Mouse (Mus musculus) kidney, adult 9 months (tissue): ENCODE measurements around the gene Kcnh1.
A peak's percentile ranks its signal among the peaks of the same experiment; 100 is the strongest.

Experiments
- DNase-seq: peaks from one replicate; pipeline ENCODE4 v3.0.0; 2022

Kcnh1 gene

DNA sequence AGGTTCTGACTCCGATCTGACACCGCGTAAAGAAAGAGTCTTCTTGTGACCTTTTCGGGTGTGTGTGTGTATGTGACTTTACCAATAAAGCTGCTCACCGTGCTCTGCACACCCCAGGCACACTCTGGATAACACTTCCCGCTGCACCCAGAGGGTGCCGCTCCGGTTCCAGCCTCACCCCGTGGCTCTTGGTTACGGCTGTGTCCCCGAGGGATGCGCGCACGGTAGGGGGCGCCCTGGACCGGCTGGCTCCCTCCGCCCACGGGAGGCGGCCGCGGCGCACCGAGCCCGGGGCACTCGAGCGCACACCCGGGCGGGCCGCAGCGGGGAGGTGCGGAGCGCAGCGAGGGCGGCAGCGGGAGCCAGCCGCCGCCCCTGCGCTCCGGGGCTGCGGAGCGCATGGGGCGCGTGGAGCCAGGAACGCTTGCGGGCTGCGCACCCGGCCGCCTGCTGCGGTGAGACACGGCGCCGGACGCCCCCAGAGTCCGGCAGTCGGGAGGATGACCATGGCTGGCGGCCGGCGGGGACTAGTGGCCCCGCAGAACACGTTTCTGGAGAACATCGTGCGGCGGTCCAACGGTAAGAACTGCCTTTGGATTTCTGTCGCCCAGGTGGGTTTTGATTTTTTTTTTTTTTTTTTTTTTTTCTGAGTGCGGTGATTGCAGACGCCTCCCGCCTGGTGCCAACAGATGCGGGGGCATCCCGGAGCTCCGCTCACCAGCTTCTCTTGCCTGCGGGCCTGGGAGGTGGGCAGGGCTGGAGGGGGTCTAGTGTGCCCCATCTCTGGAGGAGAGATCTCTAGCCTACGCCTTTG lies at the start of gene Kcnh1:
Kcnh1 (plus strand) TSS at position 267 of the 814 bp plus-strand sequence.
- peak; percentile 90 for DNase-seq

DNA sequence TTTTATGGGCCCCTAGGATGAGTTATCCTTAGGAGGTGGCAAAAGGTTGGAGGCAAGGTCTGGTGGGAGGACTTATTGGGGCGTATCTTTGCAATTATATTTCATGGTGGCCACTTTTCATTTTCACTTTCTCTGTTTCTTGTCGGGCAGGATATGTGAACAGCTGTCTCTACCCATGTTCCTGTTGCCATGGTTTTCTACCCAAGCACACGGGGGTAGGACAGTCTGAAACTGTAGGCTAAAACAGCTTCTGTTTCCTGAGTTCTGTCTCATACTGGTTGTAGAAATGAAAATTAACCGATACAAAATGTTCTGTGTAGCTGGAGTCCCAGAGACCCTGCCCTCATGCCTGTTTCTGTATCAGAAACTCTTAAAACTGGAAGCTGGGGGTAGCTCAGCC lies 39.4 kb upstream of the Kcnh1 start:
- DNase-seq = no peak

DNA sequence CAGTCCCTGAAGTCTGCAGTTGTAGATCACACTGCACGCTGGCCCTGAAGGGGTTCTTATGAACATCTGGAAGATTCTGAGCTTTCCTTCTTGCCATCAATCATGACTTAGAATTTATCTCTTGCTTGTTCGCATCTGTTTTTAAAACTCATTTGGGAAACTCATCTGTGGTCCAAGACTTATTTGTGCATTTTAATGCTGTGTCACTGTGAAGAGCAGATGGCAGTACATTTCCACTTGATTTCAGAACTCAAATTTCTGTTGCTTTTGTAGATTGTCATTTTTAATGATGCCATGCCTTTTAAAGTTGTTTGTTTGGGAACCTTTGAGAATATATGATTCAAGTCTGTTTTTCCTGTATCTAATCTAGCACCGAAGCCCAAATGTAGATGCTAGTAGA lies 19.1 kb upstream of the Kcnh1 start:
- DNase-seq = no peak

DNA sequence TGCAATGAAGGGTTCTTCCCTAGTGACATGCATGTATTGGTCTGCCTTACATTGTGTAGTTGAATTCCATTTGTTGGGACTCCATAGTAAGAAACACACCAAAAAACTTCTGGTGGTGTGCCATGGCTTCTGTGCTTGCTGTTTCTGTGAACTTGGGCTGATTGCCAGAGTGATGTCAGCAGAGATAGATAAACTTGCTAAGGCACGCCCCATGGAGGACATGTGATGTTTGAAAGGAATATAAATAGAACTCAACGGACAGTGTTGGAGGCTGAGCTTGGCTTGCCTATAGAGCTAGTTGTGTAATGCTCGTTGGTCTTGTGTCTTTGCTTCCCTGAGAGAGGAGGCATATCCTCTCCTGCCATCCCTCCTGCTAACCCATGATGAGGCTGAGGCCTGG lies 10.7 kb upstream of the Kcnh1 start:
- DNase-seq = no peak

DNA sequence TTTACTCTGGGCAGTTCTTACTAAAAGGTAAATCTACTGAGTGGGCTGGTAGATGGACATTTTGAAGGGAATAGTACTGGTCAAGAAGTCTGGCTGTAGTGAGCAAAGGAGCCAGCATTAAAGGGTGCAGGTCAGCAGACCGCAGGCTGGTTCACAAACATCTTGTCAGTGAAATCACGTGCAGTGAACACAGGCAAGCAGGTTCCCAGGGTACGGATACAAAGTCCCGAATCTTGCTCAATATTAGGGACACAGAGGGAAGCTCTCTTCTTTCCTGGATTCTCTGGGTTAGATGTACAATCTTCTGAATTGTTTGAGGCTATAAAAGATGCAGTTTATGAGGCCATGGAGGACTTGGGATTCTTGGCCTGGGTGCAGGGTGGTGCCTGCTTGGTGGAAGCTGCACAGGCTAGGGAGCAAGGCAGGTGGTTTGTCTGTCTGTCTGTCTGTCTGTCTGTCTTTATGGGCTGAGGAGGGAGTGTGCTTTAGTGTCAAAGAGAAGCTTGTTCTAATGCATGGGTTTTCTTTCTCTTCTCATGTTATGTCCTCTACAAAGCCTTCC lies 8.8 kb upstream of the Kcnh1 start:
- no peak for DNase-seq

DNA sequence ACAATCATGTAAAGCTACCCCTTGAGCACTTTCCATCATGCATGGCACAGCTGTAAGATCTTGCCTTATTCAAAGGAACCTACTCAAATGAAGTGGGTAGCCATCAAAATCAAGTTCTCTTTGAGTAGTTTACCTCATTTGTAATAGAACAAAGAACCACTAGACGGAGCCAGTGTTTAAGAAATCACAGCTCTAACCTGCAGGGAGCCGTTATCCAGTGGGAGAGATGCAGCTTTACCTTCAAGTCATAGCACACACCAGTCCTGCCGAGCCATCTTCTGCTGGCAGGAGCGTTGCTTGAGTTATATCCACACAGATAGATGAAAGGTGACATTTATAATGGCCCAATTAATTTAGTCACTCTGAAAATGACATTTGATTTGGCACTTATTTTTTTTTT lies 1.5 kb upstream of the Kcnh1 start:
- DNase-seq = peak; percentile 71

DNA sequence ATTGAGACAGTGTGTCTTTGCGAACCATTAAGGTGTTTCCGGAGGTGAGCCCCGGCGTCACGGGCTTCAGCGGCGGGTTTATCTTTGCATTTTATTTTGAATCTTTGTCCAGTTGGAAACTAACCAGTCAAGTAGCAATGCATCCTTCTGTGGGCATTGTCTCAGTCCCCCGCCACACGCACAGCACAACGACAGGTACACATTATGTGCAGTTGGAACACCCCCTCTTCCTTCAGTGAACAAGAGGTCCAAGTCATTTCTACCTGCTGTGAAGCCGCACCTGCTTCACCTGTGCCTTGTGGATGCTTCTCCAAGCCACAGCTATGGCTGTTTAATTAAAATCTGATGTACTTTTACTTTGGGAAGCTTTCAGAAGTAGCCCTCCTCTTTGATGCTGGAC lies 803 bp upstream of the Kcnh1 start:
- DNase-seq = no peak

DNA sequence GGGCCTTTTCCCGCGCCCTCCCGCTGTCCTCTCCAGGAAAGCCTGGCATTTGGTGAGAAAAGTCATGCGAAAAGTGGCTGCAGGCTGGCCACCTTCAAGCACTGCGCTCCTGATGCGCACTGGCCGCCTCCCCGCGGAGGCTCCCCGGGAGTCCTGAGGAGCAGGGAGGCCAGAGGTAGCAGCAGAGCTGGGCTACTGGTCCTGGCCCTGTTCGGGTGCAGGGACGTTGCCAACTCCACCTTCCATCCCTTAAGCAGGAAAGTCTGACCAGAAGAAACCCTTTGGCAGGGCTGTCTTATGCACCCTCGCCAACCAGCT lies 707 bp downstream of the Kcnh1 start:
- DNase-seq = no peak

DNA sequence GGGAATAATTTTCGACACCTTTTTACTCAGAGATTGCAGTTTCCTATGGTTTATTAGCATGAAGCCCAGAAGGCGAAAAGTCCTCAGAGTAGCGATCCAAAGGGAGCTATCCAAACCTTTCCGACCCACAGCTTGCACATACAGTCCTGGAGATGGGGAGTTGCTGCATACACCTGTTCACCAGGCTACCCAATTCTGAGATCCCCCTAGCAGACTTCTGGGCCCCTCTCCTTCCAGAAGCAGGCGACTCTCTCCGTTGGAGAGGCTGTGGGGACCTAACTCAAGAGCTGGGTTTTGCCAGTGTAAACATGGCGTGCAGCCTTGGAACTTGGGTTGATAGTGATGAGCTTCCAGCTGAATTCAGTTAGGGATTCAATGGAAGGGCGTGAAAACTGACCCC lies 1.3 kb downstream of the Kcnh1 start:
- no peak for DNase-seq

DNA sequence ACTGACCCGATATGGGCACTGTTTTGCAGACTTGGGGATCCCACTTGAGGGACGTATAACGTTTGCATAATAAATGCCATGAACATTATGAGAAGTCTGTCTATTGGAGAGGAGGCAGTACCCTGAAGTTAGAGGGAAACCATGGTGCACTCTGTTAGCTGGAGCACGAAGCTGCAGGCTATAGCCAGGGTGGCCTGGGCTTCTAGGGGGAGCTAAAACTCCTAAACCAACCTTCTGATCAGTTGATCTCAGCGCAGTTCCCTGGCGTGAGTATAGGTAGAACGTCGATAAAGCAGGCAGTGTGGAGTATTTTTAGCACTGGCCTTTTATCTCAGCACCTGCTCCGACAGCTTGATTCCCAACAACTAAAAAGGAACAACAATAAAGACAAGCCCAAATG lies 2.1 kb downstream of the Kcnh1 start:
- no peak for DNase-seq

DNA sequence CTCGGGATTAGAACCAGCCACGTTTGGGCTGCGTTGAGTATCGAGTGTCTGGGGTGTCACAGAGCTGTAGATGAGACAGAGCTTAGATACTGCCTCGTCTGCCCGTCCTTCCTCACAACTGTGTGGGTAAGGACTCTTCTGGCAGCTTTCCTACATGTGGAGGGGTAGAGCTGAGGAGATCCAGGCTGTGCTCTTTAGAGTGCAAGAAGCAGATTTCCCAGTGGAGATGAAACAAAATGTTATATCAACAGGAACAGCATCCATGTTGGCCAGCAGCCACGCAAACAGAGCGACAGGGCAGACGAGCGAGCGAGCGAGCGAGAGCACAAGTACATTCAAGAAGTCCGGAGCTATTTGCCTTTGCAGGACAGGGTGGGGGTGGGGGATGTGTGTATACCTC lies 3.1 kb downstream of the Kcnh1 start:
- no peak for DNase-seq

DNA sequence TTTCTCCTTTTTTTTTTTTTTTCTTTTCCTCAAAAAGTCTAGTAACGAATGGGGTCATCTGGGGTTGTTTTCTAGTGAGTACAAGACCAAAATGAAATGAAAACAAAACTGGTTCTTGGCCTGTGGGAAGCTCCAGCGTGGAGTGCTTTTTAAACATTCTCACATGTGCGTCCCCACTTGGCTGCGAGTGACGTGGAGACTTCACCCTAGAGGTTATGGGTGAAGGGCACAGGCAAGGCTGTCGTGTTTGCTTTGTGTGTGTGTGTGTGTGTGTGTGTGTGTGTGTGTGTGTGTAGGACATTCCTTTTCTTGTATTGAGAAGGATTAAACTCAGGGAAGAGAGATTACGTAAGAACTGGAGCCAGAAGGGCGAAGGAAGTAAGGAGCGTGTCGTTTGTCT lies 6.9 kb downstream of the Kcnh1 start:
- DNase-seq = no peak

DNA sequence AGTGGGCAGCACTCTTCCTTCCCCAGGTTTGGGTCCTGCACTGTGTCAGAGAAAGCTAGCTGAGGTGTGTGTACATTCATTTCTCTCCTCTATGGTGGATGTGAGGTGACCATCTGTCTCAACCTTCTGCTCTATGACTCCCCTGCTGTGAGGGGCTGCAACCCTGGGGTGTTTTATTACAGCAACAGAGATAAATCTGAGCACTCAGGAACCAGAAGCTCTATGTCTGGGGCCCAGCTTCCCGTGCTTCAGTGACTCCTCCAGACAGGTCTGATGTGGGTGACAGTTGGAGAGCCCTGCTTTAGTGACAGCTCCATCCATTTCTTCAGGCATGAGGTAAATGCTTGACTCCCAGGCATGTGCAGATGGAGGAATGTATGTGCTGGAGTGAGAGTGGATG lies 12.4 kb downstream of the Kcnh1 start:
- no peak for DNase-seq

DNA sequence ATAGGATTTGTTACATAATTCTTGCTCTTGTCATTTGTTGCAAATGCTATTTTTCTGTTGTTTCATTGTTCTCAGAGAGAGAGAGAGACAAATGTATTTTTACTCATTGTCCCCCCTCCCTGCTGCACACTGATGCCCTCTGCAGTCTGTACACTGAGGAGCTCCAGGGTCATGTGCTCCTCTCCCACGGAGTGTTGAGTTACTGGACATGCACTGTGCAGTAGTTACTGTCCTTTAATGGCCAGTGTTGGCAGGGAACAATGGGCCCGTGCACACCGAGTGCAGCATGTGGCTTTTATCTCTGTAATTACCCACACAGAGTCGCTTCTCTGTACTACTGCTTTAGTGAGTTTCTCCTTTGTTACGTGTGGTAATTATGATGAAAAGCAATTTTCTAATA lies 17.4 kb downstream of the Kcnh1 start:
- DNase-seq = no peak

DNA sequence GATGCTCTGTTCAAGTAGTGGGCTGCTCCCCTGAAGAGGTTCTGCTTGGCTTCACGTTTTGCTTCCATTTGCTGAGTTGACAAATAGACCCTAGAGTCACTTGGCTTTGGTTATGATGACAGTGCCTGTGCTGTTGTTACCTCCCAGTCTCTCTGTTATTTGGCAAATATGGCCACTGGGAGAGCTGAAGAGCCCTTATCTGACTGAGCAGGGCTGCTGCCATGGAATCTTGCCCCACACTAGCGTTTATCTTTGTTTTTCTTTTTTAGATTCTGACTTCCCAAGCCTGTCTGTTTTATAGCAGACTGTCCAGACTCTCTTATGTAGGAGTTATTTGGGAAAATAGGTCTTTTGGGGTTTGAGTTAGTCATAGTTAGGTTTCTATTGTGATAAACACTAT lies 21.9 kb downstream of the Kcnh1 start:
- DNase-seq = no peak

DNA sequence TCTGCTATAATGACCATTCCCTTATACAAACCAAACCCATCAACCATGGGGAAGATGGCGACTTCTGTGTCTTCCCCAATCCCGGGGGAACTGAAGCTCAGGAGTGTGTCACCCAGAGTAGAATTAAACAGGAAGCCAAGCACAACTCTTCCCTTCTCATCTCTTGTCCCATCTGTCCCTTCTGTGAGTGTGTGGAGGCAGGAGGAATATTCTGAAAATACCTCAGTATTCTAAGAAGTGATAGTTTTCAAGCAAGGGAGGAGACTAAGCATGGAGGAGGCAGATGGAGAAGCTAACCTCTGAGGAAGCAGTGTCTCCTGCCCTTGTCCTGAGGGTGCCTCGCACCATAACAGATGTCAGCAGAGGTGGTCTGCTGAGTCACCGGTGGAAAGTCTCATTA lies 24.1 kb downstream of the Kcnh1 start:
- no peak for DNase-seq

DNA sequence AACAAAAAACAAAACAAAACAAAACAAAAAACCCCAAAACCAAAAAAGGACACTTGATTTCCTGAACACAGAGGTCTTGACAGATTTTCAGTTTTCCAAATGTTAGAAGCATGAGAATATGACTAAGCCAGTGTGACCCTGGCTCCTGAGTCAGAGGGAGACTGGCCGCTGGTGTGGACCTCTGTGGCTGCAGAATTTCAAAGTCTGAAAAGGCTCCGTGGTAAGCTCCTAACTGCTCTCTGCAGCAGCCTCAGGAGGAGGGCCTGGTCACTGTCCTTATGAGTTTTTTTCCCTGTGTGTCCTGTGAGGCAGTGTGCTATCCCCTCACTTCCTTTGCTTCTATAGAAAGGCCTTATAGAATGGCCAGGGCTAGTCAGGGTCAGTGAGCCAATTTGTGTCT lies 29.6 kb downstream of the Kcnh1 start:
- no peak for DNase-seq

DNA sequence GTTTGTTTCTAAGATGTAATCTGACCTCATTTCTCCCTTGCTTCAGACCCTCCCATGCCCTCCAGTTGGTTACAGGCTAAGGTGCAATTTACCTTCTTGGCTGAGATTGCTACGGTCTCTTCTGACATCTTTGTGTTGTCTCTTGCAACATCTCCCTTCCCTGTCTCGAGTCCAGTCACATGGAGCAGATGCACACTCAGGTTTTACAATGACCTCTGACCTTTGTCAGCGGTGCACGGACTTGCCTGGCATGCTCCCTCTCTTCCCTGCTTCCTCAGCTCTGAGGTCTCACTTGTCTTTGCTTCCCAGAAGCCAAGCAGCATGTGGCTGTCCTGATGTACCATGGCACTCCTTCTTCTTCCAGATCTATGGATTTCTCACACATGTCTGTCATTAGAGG lies 33.6 kb downstream of the Kcnh1 start:
- DNase-seq = no peak

DNA sequence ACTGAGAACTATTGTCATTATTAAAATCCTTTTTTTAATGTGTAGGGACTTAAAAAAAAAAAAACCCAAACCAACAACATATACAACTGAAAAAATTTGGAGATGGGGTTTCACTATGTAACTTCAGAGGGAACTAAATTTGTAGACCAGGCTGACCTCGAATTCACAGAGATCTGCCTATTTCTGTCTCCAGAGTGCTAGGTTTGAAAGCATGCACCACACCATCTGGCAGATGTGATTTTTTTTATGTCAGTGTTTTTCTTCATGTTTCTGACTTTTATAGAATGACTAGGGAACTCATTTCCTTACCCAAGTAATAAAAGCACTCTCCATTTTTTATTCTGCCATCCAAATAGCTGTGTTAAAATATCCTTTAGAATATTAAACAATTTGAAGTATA lies 42.1 kb downstream of the Kcnh1 start:
- no peak for DNase-seq

DNA sequence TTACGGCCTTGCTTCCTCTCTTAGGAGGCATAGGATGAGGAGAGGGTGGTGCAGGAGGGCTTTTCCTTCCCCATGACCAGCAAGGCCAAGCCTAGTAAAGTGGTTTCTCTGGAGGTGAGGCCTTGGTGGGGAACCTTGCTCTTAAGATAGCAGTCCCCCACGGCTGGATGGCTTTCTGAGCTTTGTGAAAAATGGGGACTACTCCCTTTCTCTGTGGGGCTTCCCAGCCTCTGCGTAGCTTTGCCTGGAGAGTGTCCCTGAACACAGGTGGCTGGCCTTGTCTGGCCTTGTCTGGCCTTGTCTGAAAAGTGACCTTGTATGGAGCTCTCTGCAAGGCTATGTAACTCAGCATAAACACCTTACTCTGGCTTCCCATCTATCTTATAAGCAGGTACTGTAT lies 56.3 kb downstream of the Kcnh1 start:
- DNase-seq = no peak

DNA sequence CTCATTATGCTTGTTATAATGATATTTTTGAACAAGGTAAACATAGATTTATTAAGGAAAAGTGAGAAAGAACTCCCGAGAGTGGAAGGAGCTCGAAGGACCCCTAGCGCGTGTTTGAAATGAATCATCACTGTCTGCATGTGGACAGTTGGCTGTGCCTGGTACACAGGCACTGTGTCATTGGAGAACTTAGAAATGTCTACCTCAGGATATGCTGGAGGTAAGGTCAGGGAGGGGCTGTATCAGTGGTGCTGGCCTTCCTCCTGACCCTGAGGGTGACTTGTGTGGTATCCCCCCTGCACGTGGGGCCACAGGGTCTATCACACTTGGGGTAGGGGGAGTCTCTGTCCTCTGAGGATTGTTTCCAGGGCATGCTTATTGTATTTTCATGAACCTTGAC lies 68.6 kb downstream of the Kcnh1 start:
- no peak for DNase-seq

DNA sequence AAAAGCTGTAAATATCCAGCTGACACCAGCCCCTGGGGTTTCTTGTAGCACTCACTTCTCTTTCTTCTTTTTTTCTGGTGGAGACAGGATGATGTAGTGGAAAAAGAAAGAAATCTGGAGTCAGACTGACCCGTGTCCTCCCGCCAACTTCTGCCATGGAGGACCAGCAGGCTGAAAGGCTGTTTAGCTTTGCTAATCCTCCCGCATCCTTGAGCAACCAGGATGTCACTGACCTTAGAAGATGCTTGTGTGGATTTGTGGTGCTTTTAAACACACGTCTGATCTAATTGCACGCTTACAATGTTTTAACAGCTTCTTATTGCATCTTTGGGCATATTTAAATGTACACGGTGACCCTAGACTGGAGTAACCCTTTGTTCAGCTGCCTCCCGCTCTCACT lies 69.0 kb downstream of the Kcnh1 start:
- DNase-seq = no peak

DNA sequence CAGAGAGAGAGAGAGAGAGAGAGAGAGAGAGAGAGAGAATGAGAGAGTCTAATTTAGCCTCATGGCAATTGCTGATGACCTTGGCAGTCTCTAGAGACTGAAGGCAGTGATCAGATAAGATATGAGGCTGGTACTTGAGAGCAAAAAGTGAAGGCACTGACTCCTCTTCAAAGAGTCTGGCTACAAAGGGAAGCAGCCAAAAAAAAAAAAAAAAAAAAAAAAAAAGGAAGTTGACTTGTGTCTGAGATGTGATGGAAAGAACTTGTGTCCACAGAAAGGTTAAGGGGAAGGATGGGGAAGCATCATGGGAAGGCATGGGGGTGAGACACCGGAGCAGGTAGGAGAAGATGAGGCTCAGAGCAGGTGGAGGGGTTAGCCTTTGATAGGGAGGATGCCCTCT lies 75.1 kb downstream of the Kcnh1 start:
- no peak for DNase-seq

DNA sequence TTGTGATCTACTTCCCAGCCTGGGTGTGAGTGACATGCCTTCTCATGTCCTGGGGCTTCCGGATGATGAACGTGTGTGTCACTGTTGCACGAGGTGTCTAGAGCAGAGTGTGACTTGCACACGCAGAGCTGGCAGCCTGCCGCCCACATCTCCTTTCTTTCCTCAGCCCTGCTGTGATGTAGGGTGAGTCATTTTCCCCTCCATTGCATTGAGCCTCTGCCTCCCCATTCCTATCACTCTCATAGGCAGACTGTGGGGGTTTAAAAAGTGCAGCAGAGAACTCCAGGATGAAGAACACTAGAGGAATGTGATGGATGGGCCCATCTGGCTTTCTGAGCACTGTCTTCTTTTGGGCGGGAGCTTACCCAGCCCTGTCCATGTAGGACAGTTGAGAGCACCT lies 76.4 kb downstream of the Kcnh1 start:
- DNase-seq = no peak

DNA sequence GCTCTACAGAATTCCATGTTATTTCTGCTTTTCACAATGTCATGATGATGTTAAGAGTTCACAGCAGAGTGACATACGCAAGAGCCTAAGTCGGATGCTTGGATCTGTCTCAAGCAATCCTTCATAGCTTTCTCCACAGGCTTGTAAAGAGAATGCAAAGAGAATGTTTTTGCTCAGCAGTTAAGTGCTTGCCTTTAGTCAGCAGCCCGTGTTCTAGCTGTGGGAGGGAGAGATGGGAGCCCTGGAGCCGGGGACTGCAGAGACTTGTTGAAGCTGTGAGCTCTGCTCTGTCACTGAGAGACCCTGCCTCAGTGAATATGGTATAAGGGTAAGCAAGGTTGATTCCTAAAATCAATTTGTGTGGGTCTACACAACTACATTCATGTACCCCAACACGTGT lies 78.3 kb downstream of the Kcnh1 start:
- DNase-seq = no peak
